Mouse (Mus musculus) left cerebral cortex, postnatal 14 days (tissue): ENCODE measurements around the gene Igfbp1. TPM values are rescaled to one million over a fixed set of nuclear protein-coding genes. Genes with fewer than 3 reads are reported as not detected.

Experiments
- DNase-seq, 2 experiments: peaks; one replicate each; pipeline ENCODE4 v3.0.0; 2021 to 2022; ENCODE audit warnings: low spot score in 2 of 2, mixed read lengths in 1 of 2
- intact Hi-C: fragments of 180-260 bp; cut with DNase I; formaldehyde crosslinking; loops from one replicate; pipeline ENCODE4 v1.15.1; 2025
- long read RNA-seq, 2 experiments: library from polyadenylated mRNA; stranded (forward); transcript quantifications; one replicate each; pipeline ENCODE4 v2.0.0; 2021
- total RNA-seq, 2 experiments: library from RNA; stranded (reverse); gene quantifications; 2 replicates each; pipeline ENCODE4 v1.2.3; 2021

Igfbp1 gene
- total RNA-seq = under 1 TPM in 1 of 2 experiments, not detected in 1; 0.31 TPM
- long read RNA-seq, experiment 1, partial matches to known transcripts = 0 of 1 reads
- long read RNA-seq, experiment 1, other reads (novel, unspliced or antisense) = 1 of 1 reads
- long read RNA-seq, experiment 2 = 0 reads

- intact Hi-C loops = loop anchor here (10.0 kb wide), 1 partner anchor 543 kb away; the partner anchor contains the start of gene Ramp3
Observed at GRCm38 (mm10) chr11:7197491-7197941, at the start of gene Igfbp1. Gene Igfbp1, plus strand, starts transcription at chr11:7197782.

GRCm38 (mm10) chr11:7147945-7148344 is 49.6 kb upstream of the Igfbp1 start:
- DNase-seq = no peak
- intact Hi-C loops = no loop called here

More at GRCm38 (mm10) chr11:7197491-7197941, at the start of gene Igfbp1:
- DNase-seq = no peak

GRCm38 (mm10) chr11:7149471-7149870 is 48.1 kb upstream of the Igfbp1 start:
- no peak for DNase-seq
- intact Hi-C loops = no loop called here

- no peak for DNase-seq
- intact Hi-C loops = no loop called here
Observed at GRCm38 (mm10) chr11:7150511-7150910, 47.1 kb upstream of the Igfbp1 start.

GRCm38 (mm10) chr11:7152371-7152770 is 45.2 kb upstream of the Igfbp1 start:
- intact Hi-C loops = no loop called here
- no peak for DNase-seq

- intact Hi-C loops = no loop called here
- DNase-seq = no peak
Observed at GRCm38 (mm10) chr11:7153081-7153480, 44.5 kb upstream of the Igfbp1 start.

GRCm38 (mm10) chr11:7156427-7156826 is 41.2 kb upstream of the Igfbp1 start:
- DNase-seq = no peak
- intact Hi-C loops = no loop called here

- intact Hi-C loops = no loop called here
- DNase-seq = no peak
Observed at GRCm38 (mm10) chr11:7158196-7158595, 39.4 kb upstream of the Igfbp1 start.

- DNase-seq = no peak
- intact Hi-C loops = no loop called here
Observed at GRCm38 (mm10) chr11:7160146-7160545, 37.4 kb upstream of the Igfbp1 start.

- DNase-seq = no peak
- intact Hi-C loops = no loop called here
Observed at GRCm38 (mm10) chr11:7160637-7161101, 36.9 kb upstream of the Igfbp1 start.

GRCm38 (mm10) chr11:7161502-7162174 is 35.9 kb upstream of the Igfbp1 start:
- DNase-seq = peak; percentile 52 to 60
- intact Hi-C loops = no loop called here

- no peak for DNase-seq
- intact Hi-C loops = no loop called here
Observed at GRCm38 (mm10) chr11:7164416-7164815, 33.2 kb upstream of the Igfbp1 start.

- intact Hi-C loops = no loop called here
Observed at GRCm38 (mm10) chr11:7169645-7170044, 27.9 kb upstream of the Igfbp1 start.

GRCm38 (mm10) chr11:7173664-7174063 is 23.9 kb upstream of the Igfbp1 start:
- DNase-seq = no peak
- intact Hi-C loops = no loop called here

More at GRCm38 (mm10) chr11:7169645-7170044, 27.9 kb upstream of the Igfbp1 start:
- DNase-seq = no peak

GRCm38 (mm10) chr11:7178724-7179123 is 18.9 kb upstream of the Igfbp1 start:
- intact Hi-C loops = no loop called here
- no peak for DNase-seq

- DNase-seq = no peak
- intact Hi-C loops = no loop called here
Observed at GRCm38 (mm10) chr11:7179276-7179675, 18.3 kb upstream of the Igfbp1 start.

GRCm38 (mm10) chr11:7182409-7183042 is 15.1 kb upstream of the Igfbp1 start:
- DNase-seq = no peak
- intact Hi-C loops = no loop called here

- no peak for DNase-seq
- intact Hi-C loops = no loop called here
Observed at GRCm38 (mm10) chr11:7184420-7184819, 13.2 kb upstream of the Igfbp1 start.

GRCm38 (mm10) chr11:7187472-7187871 is 10.1 kb upstream of the Igfbp1 start:
- intact Hi-C loops = no loop called here
- DNase-seq = no peak

- no peak for DNase-seq
- intact Hi-C loops = no loop called here
Observed at GRCm38 (mm10) chr11:7188469-7188868, 9.1 kb upstream of the Igfbp1 start, which contains the start of gene Gm11985. Gene Gm11985, minus strand, starts transcription at chr11:7188569.
